Mouse (Mus musculus) left cerebral cortex, adult 2 months (tissue): ENCODE results near the gene Setx. TPM values are rescaled to one million over a fixed set of nuclear protein-coding genes. Genes with fewer than 3 reads are reported as not detected.
"Not testable (repeated sequence)": the region's sequence is repeated elsewhere in the genome, so short reads cannot be mapped to it uniquely, and the experiment has no call there.

ENCODE experiments used
- DNase-seq, 2 experiments: peaks; one replicate each; pipeline ENCODE4 v3.0.0; 2021 to 2022; ENCODE audit warnings: low spot score in 2 of 2, mixed read lengths in 1 of 2; ENCODE audit errors: extremely low spot score in 1 of 2
- H3K27ac ChIP-seq: fragments of 200-600 bp; 2 replicates; pipeline ENCODE4 v1.8.1; 2022
- H3K4me3 ChIP-seq: fragments of 200-600 bp; 2 replicates; pipeline ENCODE4 v1.8.1; 2022
- CTCF ChIP-seq: fragments of 200-600 bp; IDR thresholded peaks from 2 replicates; pipeline ENCODE4 v1.8.1; 2022; ENCODE audit warnings: antibody characterized with exemption, mild to moderate bottlenecking, moderate library complexity
- intact Hi-C: fragments of 180-260 bp; cut with DNase I; formaldehyde crosslinking; loops from one replicate; pipeline ENCODE4 v1.15.1; 2025
- total RNA-seq, 2 experiments: library from RNA; stranded (reverse); gene quantifications; 2 replicates each; pipeline ENCODE4 v1.2.3; 2021

Setx gene
- total RNA-seq, 2 experiments from 2014 or later = 46.6 to 49.4 TPM

- intact Hi-C loops = no loop called here
- no peak for DNase-seq
- H3K4me3 ChIP-seq = no peak overlapping the region
- no peak for TF ChIP-seq CTCF
- H3K27ac ChIP-seq = no peak overlapping the region
These were observed 24.3 kb upstream of the Setx start for GRCm38 (mm10) chr2:29099646-29100045.

- intact Hi-C loops = no loop called here
- no peak for DNase-seq
- no peak for TF ChIP-seq CTCF
- no peak overlapping the region for H3K4me3 ChIP-seq
- no peak overlapping the region for H3K27ac ChIP-seq
These were observed 23.0 kb upstream of the Setx start for GRCm38 (mm10) chr2:29100822-29101534.

- intact Hi-C loops, H3K27ac ChIP-seq, H3K4me3 ChIP-seq, DNase-seq: not testable (repeated sequence)
These were observed 21.3 kb upstream of the Setx start for GRCm38 (mm10) chr2:29102416-29103377.

GRCm38 (mm10) chr2:29120969-29121368 lies 3.0 kb upstream of the Setx start:
- no peak for TF ChIP-seq CTCF
- H3K4me3 ChIP-seq = no peak overlapping the region
- intact Hi-C loops = loop anchor here (5.0 to 10.0 kb wide), 2 partner anchors 59 to 1864 kb away; partner anchors contain the start of genes BC005624, Ttf1 and Usp20

GRCm38 (mm10) chr2:29122446-29122845 lies 1.5 kb upstream of the Setx start:
- no peak overlapping the region for H3K27ac ChIP-seq
- H3K4me3 ChIP-seq = no peak overlapping the region
- no peak for DNase-seq
- intact Hi-C loops = loop anchor here (5.0 to 10.0 kb wide), 2 partner anchors 60 to 1862 kb away; partner anchors contain the start of genes BC005624, Ttf1 and Usp20
- no peak for TF ChIP-seq CTCF

More at GRCm38 (mm10) chr2:29120969-29121368, 3.0 kb upstream of the Setx start:
- no peak for DNase-seq
- H3K27ac ChIP-seq = no peak overlapping the region

GRCm38 (mm10) chr2:29124571-29124935 lies 572 bp downstream of the Setx start:
- intact Hi-C loops = loop anchor here (5.0 to 10.0 kb wide), 2 partner anchors 62 to 1860 kb away; partner anchors contain the start of genes BC005624, Ttf1 and Usp20

GRCm38 (mm10) chr2:29124936-29125701 lies 1.1 kb downstream of the Setx start:
- intact Hi-C loops = loop anchor here (5.0 to 10.0 kb wide), 3 partner anchors 63 to 1860 kb away; partner anchors contain the start of genes BC005624, Ddx31, Gtf3c4 and Ttf1
- no peak for TF ChIP-seq CTCF
- peak overlapping the region; percentile 96 for H3K27ac ChIP-seq

More at GRCm38 (mm10) chr2:29124571-29124935, 572 bp downstream of the Setx start:
- no peak for DNase-seq
- Histone ChIP-seq H3K4me3 (peak overlapping the region; percentile 97), H3K27ac (peak overlapping the region; percentile 72)
- no peak for TF ChIP-seq CTCF

GRCm38 (mm10) chr2:29130118-29130899 lies 6.3 kb downstream of the Setx start:
- intact Hi-C loops = no loop called here
- Histone ChIP-seq H3K4me3 (no peak overlapping the region), H3K27ac (no peak overlapping the region)
- DNase-seq = no peak
- peak; percentile 37 for TF ChIP-seq CTCF

More at GRCm38 (mm10) chr2:29124936-29125701, 1.1 kb downstream of the Setx start:
- peak; percentile 97 for DNase-seq
- H3K4me3 ChIP-seq = peak overlapping the region; percentile 97

- TF ChIP-seq CTCF = no peak
- intact Hi-C loops = no loop called here
- Histone ChIP-seq H3K4me3 (no peak overlapping the region), H3K27ac (no peak overlapping the region)
- DNase-seq = no peak
These were observed 11.2 kb downstream of the Setx start for GRCm38 (mm10) chr2:29135161-29135560.

- intact Hi-C loops = no loop called here
- no peak overlapping the region for H3K4me3 ChIP-seq
- DNase-seq = no peak
- TF ChIP-seq CTCF = no peak
- H3K27ac ChIP-seq = no peak overlapping the region
These were observed 28.0 kb downstream of the Setx start for GRCm38 (mm10) chr2:29151941-29152340.

GRCm38 (mm10) chr2:29168067-29168466 lies 44.1 kb downstream of the Setx start:
- Histone ChIP-seq H3K4me3 (no peak overlapping the region), H3K27ac (no peak overlapping the region)
- intact Hi-C loops = no loop called here
- TF ChIP-seq CTCF = no peak
- no peak for DNase-seq
